Mouse (Mus musculus) layer of hippocampus, postnatal 10 days (tissue): ENCODE results near the gene Cald1. TPM values are rescaled to one million over a fixed set of nuclear protein-coding genes. Genes with fewer than 3 reads are reported as not detected.

Experiments
- DNase-seq, 2 experiments: peaks; one replicate each; pipeline ENCODE4 v3.0.0; 2021; ENCODE audit warnings: low spot score in 2 of 2
- long read RNA-seq: library from polyadenylated mRNA; stranded (forward); transcript quantifications from one replicate; pipeline ENCODE4 v2.0.0, GENCODE M21; 2023
- total RNA-seq, 2 experiments: library from RNA; stranded (reverse); gene quantifications; 2 replicates each; pipeline ENCODE4 v1.2.3; 2021

The Cald1 gene
- total RNA-seq = 10 to 100 TPM; 37.5 to 38.7 TPM
- long read RNA-seq, full-length matches to known transcripts = 9 of 18 reads
- long read RNA-seq, partial matches to known transcripts = 4 of 18 reads
- long read RNA-seq, other reads (novel, unspliced or antisense) = 5 of 18 reads

GRCm38 (mm10) chr6:34598121-34599065, at the start of gene Cald1:
Cald1 (plus strand) TSS chr6:34598500.
- peak in 1 of 2 experiments; percentile 14 for DNase-seq

- DNase-seq = peak; percentile 29 to 49
These were observed 49.3 kb upstream of the Cald1 start for GRCm38 (mm10) chr6:34549017-34549416.

GRCm38 (mm10) chr6:34552489-34553157, 45.7 kb upstream of the Cald1 start:
- no peak for DNase-seq

GRCm38 (mm10) chr6:34554291-34554997, 43.9 kb upstream of the Cald1 start:
- no peak for DNase-seq

- DNase-seq = no peak
These were observed 38.8 kb upstream of the Cald1 start for GRCm38 (mm10) chr6:34559521-34559920.

GRCm38 (mm10) chr6:34565176-34565880, 33.0 kb upstream of the Cald1 start:
- DNase-seq = no peak

- DNase-seq = no peak
These were observed 31.0 kb upstream of the Cald1 start for GRCm38 (mm10) chr6:34567298-34567697.

- DNase-seq = no peak
These were observed 18.7 kb upstream of the Cald1 start for GRCm38 (mm10) chr6:34579504-34580068.

- no peak for DNase-seq
These were observed 14.9 kb upstream of the Cald1 start for GRCm38 (mm10) chr6:34583365-34583764.

GRCm38 (mm10) chr6:34588066-34588465, 10.2 kb upstream of the Cald1 start:
- DNase-seq = peak in 1 of 2 experiments; percentile 17

GRCm38 (mm10) chr6:34590716-34591115, 7.6 kb upstream of the Cald1 start:
- no peak for DNase-seq

GRCm38 (mm10) chr6:34593353-34593752, 4.9 kb upstream of the Cald1 start:
- no peak for DNase-seq

- DNase-seq = no peak
These were observed 984 bp upstream of the Cald1 start for GRCm38 (mm10) chr6:34597316-34597715.

GRCm38 (mm10) chr6:34599171-34599570, 871 bp downstream of the Cald1 start:
- DNase-seq = no peak

- no peak for DNase-seq
These were observed 1.4 kb downstream of the Cald1 start for GRCm38 (mm10) chr6:34599631-34600111.

- DNase-seq = no peak
These were observed 2.5 kb downstream of the Cald1 start for GRCm38 (mm10) chr6:34600850-34601249.

GRCm38 (mm10) chr6:34602091-34602490, 3.8 kb downstream of the Cald1 start:
- DNase-seq = no peak

GRCm38 (mm10) chr6:34606407-34606806, 8.1 kb downstream of the Cald1 start:
- DNase-seq = no peak

- DNase-seq = no peak
These were observed 10.3 kb downstream of the Cald1 start for GRCm38 (mm10) chr6:34608603-34609002.
